Mouse (Mus musculus): ENCODE measurements at regions not wholly inside any gene's neighbourhood (a gene's known extent, or its start where the extent isn't known, plus 50 kb on each side); places are given as distances from the start of the nearest gene placed in this dataset.

GRCm38 (mm10) chr10:43707821-43708373, 129.8 kb downstream of the Cd24a start:
- Histone ChIP-seq H3K27me3 (ENCODE audit: insufficient read depth, poor library complexity, severe bottlenecking) (peaks cover 4% of the 10 kb centered on the region; the same call in 1 of the 2 replicates), H3K36me3 (no peaks in the 10 kb centered on the region), H3K4me1 (peaks cover 15% of the 10 kb centered on the region), H3K27ac (no peak overlapping the region), H3K4me3 (no peak overlapping the region), H3K9me3 (no peaks in the 10 kb centered on the region)
- DNase-seq (ENCODE audit: low spot score) = no peak
- WGBS = 66% methylated on average over 15 of the region's 15 CpGs

- Histone ChIP-seq H3K9me3 (no peaks in the 10 kb centered on the region), H3K36me3 (no peaks in the 10 kb centered on the region), H3K27me3 (ENCODE audit: insufficient read depth, poor library complexity, severe bottlenecking) (peaks cover 4% of the 10 kb centered on the region; the same call in 1 of the 2 replicates), H3K4me3 (no peak overlapping the region), H3K4me1 (peaks cover 15% of the 10 kb centered on the region), H3K27ac (no peak overlapping the region)
- 85% methylated on average over 6 of the region's 6 CpGs for WGBS
- DNase-seq (ENCODE audit: low spot score) = no peak
These were observed 131.4 kb downstream of the Cd24a start for GRCm38 (mm10) chr10:43709278-43710033.

- Histone ChIP-seq H3K9me3 (no peaks in the 10 kb centered on the region), H3K4me1 (peaks cover 15% of the 10 kb centered on the region), H3K27me3 (ENCODE audit: insufficient read depth, poor library complexity, severe bottlenecking) (peaks cover 4% of the 10 kb centered on the region; the same call in 1 of the 2 replicates), H3K27ac (no peak overlapping the region), H3K36me3 (no peaks in the 10 kb centered on the region), H3K4me3 (no peak overlapping the region)
- no peak for DNase-seq (ENCODE audit: low spot score)
- WGBS = 43% methylated on average over 8 of the region's 8 CpGs
These were observed 132.3 kb downstream of the Cd24a start for GRCm38 (mm10) chr10:43710186-43710885.

- Histone ChIP-seq H3K27me3 (ENCODE audit: insufficient read depth, poor library complexity, severe bottlenecking) (peaks cover 4% of the 10 kb centered on the region; the same call in 1 of the 2 replicates), H3K27ac (no peak overlapping the region), H3K9me3 (no peaks in the 10 kb centered on the region), H3K36me3 (no peaks in the 10 kb centered on the region), H3K4me1 (peaks cover 12% of the 10 kb centered on the region), H3K4me3 (no peak overlapping the region)
- WGBS = 84% methylated on average over 2 of the region's 2 CpGs
- no peak for DNase-seq (ENCODE audit: low spot score)
These were observed 132.8 kb downstream of the Cd24a start for GRCm38 (mm10) chr10:43710886-43711256.

GRCm38 (mm10) chr10:43712657-43713056, 134.6 kb downstream of the Cd24a start:
- Histone ChIP-seq H3K36me3 (no peaks in the 10 kb centered on the region), H3K27ac (no peak overlapping the region), H3K4me3 (no peak overlapping the region), H3K9me3 (no peaks in the 10 kb centered on the region), H3K4me1 (peaks cover 7% of the 10 kb centered on the region), H3K27me3 (ENCODE audit: insufficient read depth, poor library complexity, severe bottlenecking) (no peaks in the 10 kb centered on the region)
- DNase-seq (ENCODE audit: low spot score) = no peak

- WGBS = 24% methylated on average over 13 of the region's 13 CpGs
- peak; percentile 81 for DNase-seq (ENCODE audit: low spot score)
- Histone ChIP-seq H3K36me3 (no peaks in the 10 kb centered on the region), H3K4me3 (0 out of 2 replicates have a peak overlapping the region, but pooled peaks have one; percentile 6), H3K4me1 (peaks cover 28% of the 10 kb centered on the region), H3K9me3 (no peaks in the 10 kb centered on the region), H3K27ac (peak overlapping the region; percentile 72), H3K27me3 (ENCODE audit: insufficient read depth, poor library complexity, severe bottlenecking) (no peaks in the 10 kb centered on the region)
These were observed 140.7 kb downstream of the Cd24a start for GRCm38 (mm10) chr10:43718768-43719167.

GRCm38 (mm10) chr10:43721356-43721755, 143.3 kb downstream of the Cd24a start:
- 66% methylated on average over 4 of the region's 4 CpGs for WGBS
- H3K9me3 ChIP-seq = no peaks in the 10 kb centered on the region
- no peaks in the 10 kb centered on the region for H3K36me3 ChIP-seq
- H3K4me1 ChIP-seq = peaks cover 28% of the 10 kb centered on the region
- no peak overlapping the region; the same call in 1 of the 2 replicates for H3K27ac ChIP-seq
- DNase-seq (ENCODE audit: low spot score) = no peak
- H3K27me3 ChIP-seq (ENCODE audit: insufficient read depth, poor library complexity, severe bottlenecking) = no peaks in the 10 kb centered on the region
- no peak overlapping the region for H3K4me3 ChIP-seq

GRCm38 (mm10) chr10:43722164-43722563, 144.1 kb downstream of the Cd24a start:
- Histone ChIP-seq H3K4me3 (no peak overlapping the region), H3K36me3 (no peaks in the 10 kb centered on the region), H3K27ac (peak overlapping the region; percentile 85), H3K27me3 (ENCODE audit: insufficient read depth, poor library complexity, severe bottlenecking) (no peaks in the 10 kb centered on the region), H3K9me3 (no peaks in the 10 kb centered on the region), H3K4me1 (peaks cover 28% of the 10 kb centered on the region)
- WGBS = 1% methylated on average over 3 of the region's 3 CpGs
- no peak for DNase-seq (ENCODE audit: low spot score)

GRCm38 (mm10) chr10:43722711-43723614, 144.9 kb downstream of the Cd24a start:
- H3K4me3 ChIP-seq = peak overlapping the region; percentile 57
- H3K36me3 ChIP-seq = no peaks in the 10 kb centered on the region
- WGBS = 12% methylated on average over 23 of the region's 23 CpGs
- peak overlapping the region; percentile 85 for H3K27ac ChIP-seq
- H3K4me1 ChIP-seq = peaks cover 28% of the 10 kb centered on the region
- H3K9me3 ChIP-seq = no peaks in the 10 kb centered on the region
- peak; percentile 80 for DNase-seq (ENCODE audit: low spot score)
- H3K27me3 ChIP-seq (ENCODE audit: insufficient read depth, poor library complexity, severe bottlenecking) = no peaks in the 10 kb centered on the region

- H3K27me3 ChIP-seq (ENCODE audit: insufficient read depth, poor library complexity, severe bottlenecking) = no peaks in the 10 kb centered on the region
- H3K4me3 ChIP-seq = peak overlapping the region; percentile 57
- no peaks in the 10 kb centered on the region for H3K9me3 ChIP-seq
- no peak for DNase-seq (ENCODE audit: low spot score)
- H3K27ac ChIP-seq = peak overlapping the region; percentile 85
- peaks cover 23% of the 10 kb centered on the region for H3K4me1 ChIP-seq
- no peaks in the 10 kb centered on the region for H3K36me3 ChIP-seq
- 5% methylated on average over 12 of the region's 12 CpGs for WGBS
These were observed 145.5 kb downstream of the Cd24a start for GRCm38 (mm10) chr10:43723615-43723937.

GRCm38 (mm10) chr10:43727746-43728145, 149.7 kb downstream of the Cd24a start:
- Histone ChIP-seq H3K27me3 (ENCODE audit: insufficient read depth, poor library complexity, severe bottlenecking) (no peaks in the 10 kb centered on the region), H3K36me3 (no peaks in the 10 kb centered on the region), H3K4me1 (peaks cover 10% of the 10 kb centered on the region), H3K27ac (no peak overlapping the region), H3K9me3 (no peaks in the 10 kb centered on the region), H3K4me3 (no peak overlapping the region)
- DNase-seq (ENCODE audit: low spot score) = no peak
- WGBS = 78% methylated on average over 6 of the region's 6 CpGs

- Histone ChIP-seq H3K4me3 (no peak overlapping the region), H3K9me3 (no peaks in the 10 kb centered on the region), H3K27me3 (ENCODE audit: insufficient read depth, poor library complexity, severe bottlenecking) (no peaks in the 10 kb centered on the region), H3K36me3 (no peaks in the 10 kb centered on the region), H3K27ac (no peak overlapping the region), H3K4me1 (no peaks in the 10 kb centered on the region)
- WGBS = 70% methylated on average over 3 of the region's 3 CpGs
- no peak for DNase-seq (ENCODE audit: low spot score)
These were observed 151.1 kb downstream of the Cd24a start for GRCm38 (mm10) chr10:43729184-43729583.
